Mouse (Mus musculus): ENCODE measurements around the gene Klk8. TPM values are rescaled to one million over a fixed set of nuclear protein-coding genes. Genes with fewer than 3 reads are reported as not detected.

Gene Klk8
- polyA plus RNA-seq, 1 experiment from 2014 or later: 10.1 TPM

DNA sequence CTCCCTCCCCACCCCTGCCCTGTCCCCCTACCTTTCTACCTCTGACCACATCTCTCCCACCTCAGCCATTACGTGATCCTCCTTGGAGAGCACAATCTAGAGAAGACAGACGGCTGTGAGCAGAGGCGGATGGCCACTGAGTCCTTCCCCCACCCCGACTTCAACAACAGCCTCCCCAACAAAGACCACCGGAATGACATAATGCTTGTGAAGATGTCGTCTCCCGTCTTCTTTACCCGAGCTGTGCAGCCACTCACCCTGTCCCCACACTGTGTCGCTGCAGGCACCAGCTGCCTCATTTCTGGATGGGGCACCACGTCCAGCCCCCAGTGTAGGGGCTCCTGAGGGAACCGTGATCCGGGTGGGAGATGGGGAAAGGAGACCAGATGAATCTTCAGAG lies 20.0 kb upstream of the Klk8 start:
- no peak overlapping the region for H3K4me3 ChIP-seq
- H3K27me3 ChIP-seq: no peaks in the 10 kb centered on the region; the same call in 1 of the 2 replicates
- H3K9me3 ChIP-seq (replicated peaks): no peaks in the 10 kb centered on the region
- H3K4me1 ChIP-seq: peaks cover 2% of the 10 kb centered on the region; the same call in 1 of the 2 replicates
- no peak overlapping the region for H3K27ac ChIP-seq
- no peak for ATAC-seq (ENCODE audit: low FRiP score)
- no peaks in the 10 kb centered on the region for H3K36me3 ChIP-seq
- WGBS: 90% methylated on average over 12 of the region's 12 CpGs
- H3K4me2 ChIP-seq (replicated peaks): no peak overlapping the region
- no peak overlapping the region for H3K9ac ChIP-seq

DNA sequence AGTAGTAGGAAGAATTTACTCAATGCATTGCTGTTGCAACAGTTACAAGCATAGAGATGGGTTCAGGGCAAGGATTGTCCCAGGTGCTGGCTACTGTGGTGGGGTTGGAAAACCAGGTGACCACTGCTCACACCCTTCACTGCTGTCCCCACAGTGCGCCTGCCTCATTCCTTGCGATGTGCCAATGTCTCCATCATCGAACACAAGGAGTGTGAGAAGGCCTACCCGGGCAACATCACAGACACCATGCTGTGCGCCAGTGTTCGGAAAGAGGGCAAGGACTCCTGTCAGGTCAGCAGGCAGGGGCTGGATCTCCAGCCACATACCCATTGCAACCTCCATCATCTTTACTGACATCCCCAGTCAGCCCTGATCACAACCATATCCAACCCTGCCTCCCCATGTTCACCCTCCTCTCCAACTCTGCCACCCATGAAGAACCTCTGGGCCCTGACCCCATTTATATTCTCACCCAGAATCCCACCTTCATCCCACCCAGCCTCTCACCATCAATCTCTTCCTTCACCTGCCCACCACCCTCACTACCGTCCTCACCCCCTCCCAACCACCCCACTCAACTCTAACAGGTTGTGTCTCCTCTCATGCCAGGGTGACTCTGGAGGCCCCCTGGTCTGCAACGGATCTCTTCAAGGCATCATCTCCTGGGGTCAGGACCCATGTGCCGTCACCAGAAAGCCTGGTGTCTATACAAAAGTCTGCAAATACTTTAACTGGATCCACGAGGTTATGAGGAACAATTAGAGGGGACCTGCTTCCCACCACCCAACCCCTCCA lies 19.0 kb upstream of the Klk8 start:
- WGBS: 90% methylated on average over 10 of the region's 10 CpGs
- no peak for ATAC-seq (ENCODE audit: low FRiP score)

DNA sequence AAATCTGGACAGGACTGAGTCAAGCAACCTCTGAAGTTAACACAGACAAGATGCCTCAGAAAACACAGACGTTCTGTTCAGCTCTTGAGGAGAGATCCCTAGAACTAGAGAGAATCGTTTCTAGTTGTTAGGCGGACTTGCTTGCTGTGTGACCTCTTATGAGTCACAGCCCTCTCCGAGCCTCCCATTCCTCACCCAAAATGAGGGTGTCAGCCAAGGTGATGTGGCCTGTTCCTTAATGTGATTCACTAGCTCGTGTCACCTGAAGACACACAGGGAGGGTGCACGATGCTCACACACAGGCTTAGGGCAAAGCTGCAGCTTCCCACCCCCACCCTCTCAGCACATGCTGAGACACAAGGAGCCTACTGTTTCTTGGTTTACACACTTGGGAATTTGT lies 17.1 kb upstream of the Klk8 start:
- H3K4me3 ChIP-seq: no peak overlapping the region
- H3K9ac ChIP-seq: no peak overlapping the region
- no peaks in the 10 kb centered on the region for H3K9me3 ChIP-seq (replicated peaks)
- H3K27ac ChIP-seq: no peak overlapping the region
- H3K4me1 ChIP-seq: peaks cover 7% of the 10 kb centered on the region
- peaks cover 13% of the 10 kb centered on the region for H3K27me3 ChIP-seq
- ATAC-seq (ENCODE audit: low FRiP score): no peak
- no peak overlapping the region for H3K4me2 ChIP-seq (replicated peaks)
- WGBS: 67% methylated on average over 6 of the region's 6 CpGs
- no peaks in the 10 kb centered on the region for H3K36me3 ChIP-seq

More for the DNA sequence above, 19.0 kb upstream of the Klk8 start:
- H3K36me3 ChIP-seq: no peaks in the 10 kb centered on the region
- H3K9ac ChIP-seq: no peak overlapping the region
- H3K27ac ChIP-seq: no peak overlapping the region
- H3K9me3 ChIP-seq (replicated peaks): no peaks in the 10 kb centered on the region
- H3K4me1 ChIP-seq: peaks cover 7% of the 10 kb centered on the region
- H3K4me3 ChIP-seq: no peak overlapping the region
- H3K27me3 ChIP-seq: peaks cover 5% of the 10 kb centered on the region
- no peak overlapping the region for H3K4me2 ChIP-seq (replicated peaks)

DNA sequence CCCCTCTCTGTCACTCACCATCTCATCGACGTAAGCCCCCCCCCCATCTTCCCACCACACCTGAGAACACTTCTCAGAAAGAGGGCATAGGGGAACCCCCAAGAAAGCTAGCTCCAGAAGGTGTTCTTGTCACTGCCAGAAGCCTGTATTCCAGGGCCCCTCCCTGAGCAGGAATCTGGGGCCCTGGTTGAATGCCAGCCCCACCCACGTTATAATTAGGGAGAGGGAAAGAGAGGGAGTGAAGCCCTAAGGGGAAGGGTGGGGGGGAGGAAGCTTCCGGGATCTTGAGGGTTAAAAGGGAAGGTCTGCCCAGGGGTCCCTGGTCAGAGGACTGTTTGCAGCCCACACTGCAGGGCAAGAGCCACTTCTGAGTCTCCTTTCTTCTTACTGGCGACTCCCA lies 16.6 kb upstream of the Klk8 start, which contains the start of gene Klk10:
Gene Klk10, plus strand, starts transcription at position 290 of the 400 bp plus-strand sequence.
- ATAC-seq (ENCODE audit: low FRiP score): no peak
- Histone ChIP-seq H3K36me3 (no peaks in the 10 kb centered on the region), H3K9me3 (replicated peaks) (no peaks in the 10 kb centered on the region), H3K4me2 (replicated peaks) (no peak within 1 kb of the TSS), H3K9ac (no peak within 1 kb of the TSS), H3K27ac (no peak within 1 kb of the TSS), H3K4me1 (peaks cover 7% of the 10 kb centered on the region), H3K4me3 (no peak within 1 kb of the TSS), H3K27me3 (peaks cover 13% of the 10 kb centered on the region)
- 58% methylated on average over 5 of the region's 5 CpGs for WGBS

DNA sequence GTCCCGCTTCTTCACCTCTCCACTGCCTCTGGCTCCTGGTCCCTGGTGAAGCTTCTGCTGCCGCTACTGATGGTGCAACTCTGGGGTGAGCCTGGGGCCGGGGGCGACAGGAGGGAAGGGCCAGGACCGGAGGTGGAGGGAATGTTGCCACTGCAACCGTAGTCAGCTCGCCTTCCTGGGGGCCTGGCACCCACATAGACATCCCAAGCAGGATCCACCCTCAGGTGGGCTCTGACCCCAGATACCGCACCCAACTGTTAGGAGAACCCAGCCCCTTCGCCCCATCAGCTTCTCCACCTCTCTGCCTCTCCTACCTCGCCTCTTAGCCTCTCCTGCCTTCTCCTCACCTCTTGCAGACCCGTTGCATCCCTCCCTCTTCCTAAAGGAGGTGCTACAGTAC lies 15.8 kb upstream of the Klk8 start:
- Histone ChIP-seq H3K4me3 (no peak overlapping the region), H3K27ac (no peak overlapping the region), H3K9ac (no peak overlapping the region), H3K9me3 (replicated peaks) (no peaks in the 10 kb centered on the region), H3K36me3 (no peaks in the 10 kb centered on the region), H3K27me3 (peaks cover 13% of the 10 kb centered on the region), H3K4me1 (peaks cover 7% of the 10 kb centered on the region), H3K4me2 (replicated peaks) (no peak overlapping the region)
- 86% methylated on average over 11 of the region's 11 CpGs for WGBS
- no peak for ATAC-seq (ENCODE audit: low FRiP score)

DNA sequence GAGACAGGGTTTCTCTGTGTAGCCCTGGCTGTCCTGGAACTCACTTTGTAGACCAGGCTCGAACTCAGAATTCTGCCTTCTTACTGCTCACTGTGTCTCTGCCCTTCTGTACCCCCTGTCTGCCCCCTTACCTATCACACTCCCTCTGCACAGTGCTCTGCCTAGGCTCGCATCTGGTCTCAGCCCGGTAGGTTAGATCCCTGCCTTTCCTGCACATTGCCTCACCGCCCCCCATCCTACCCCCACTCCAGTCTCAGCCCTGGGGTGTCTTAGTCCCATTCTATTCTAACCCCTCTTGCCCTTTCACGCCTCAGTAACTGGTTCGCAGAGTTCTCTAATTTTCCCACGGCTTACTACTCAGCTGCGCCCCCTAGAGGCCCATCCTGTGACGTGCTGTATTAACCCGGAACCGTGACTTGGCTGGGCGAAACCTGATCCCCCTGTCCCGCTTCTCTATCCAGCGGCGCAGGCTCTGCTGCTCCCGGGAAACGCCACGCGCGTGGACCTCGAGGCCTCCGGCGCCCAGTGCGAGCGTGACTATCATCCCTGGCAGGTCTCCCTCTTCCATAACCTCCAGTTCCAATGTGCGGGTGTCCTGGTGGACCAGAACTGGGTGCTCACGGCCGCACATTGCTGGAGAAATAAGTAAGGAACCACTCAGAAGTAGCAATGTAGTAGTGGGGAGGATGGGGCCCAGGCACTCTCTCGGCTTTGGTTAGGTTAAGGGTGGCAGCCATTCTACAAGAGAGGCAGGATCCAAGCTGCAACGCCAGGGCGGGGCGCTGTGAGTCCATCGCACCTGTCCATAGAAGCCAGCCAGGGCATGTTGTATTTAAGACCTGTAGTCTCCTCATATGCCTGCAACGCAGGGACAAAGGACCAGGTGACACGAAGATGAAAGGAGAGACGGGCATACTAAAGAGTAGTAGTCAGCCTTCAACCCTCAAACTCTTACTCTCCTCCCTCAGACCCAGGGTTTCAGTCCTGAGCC lies 14.8 kb upstream of the Klk8 start:
- Histone ChIP-seq H3K36me3 (no peaks in the 10 kb centered on the region), H3K9ac (peak overlapping the region; percentile 56; the same call in 1 of the 2 replicates), H3K27ac (no peak overlapping the region), H3K4me1 (peaks cover 7% of the 10 kb centered on the region), H3K4me3 (peak overlapping the region; percentile 27), H3K9me3 (replicated peaks) (no peaks in the 10 kb centered on the region), H3K27me3 (peaks cover 13% of the 10 kb centered on the region), H3K4me2 (replicated peaks) (peak overlapping the region; percentile 68)
- 9% methylated on average over 36 of the region's 36 CpGs for WGBS
- ATAC-seq (ENCODE audit: low FRiP score): peak; percentile 77

DNA sequence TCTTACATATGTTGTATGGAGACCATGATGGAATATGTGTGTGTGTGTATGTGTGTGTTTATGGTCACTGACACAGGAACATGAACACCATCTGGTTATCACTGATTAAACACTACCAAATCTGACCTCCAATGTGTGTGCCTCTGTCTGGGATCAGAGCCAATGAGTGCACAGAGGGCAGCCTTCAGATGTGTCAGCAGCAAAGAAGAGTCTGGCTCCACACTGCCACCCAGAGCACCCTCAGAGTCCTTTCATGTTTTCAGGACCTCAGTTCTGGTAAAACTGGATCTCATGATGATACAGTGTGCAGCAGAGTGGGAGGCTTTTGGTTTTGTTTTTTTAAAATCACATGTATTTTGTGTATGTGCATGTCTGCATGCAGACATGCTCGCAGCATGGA lies 12.1 kb upstream of the Klk8 start:
- WGBS: 92% methylated on average over 1 of the region's 1 CpGs
- Histone ChIP-seq H3K4me3 (no peak overlapping the region), H3K4me2 (replicated peaks) (no peak overlapping the region)

DNA sequence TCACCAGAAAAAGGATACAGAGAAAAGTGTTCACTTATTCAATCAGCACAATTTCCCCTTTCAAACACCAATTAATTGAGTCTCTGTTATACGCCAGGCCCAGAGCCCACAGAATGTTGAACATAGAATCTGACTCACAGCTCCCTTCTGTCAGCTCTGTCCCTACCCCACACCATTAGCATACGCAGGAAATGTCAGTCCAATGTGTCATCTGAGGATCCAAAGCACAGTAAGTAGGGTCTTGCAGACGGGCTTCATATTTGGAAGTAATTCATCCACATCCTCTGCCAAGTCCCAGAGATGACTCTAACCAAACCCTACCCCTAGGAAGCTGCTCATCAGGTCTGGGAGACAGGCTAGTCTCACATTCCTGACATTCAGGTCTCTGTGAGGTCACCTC lies 9.3 kb upstream of the Klk8 start:
- Histone ChIP-seq H3K4me3 (no peak overlapping the region), H3K36me3 (no peaks in the 10 kb centered on the region), H3K27me3 (peaks cover 11% of the 10 kb centered on the region), H3K4me1 (no peaks in the 10 kb centered on the region), H3K9ac (no peak overlapping the region), H3K4me2 (replicated peaks) (no peak overlapping the region), H3K27ac (no peak overlapping the region), H3K9me3 (replicated peaks) (no peaks in the 10 kb centered on the region)
- 73% methylated on average over 3 of the region's 3 CpGs for WGBS
- ATAC-seq (ENCODE audit: low FRiP score): no peak

More for the DNA sequence above, 12.1 kb upstream of the Klk8 start:
- Histone ChIP-seq H3K9ac (no peak overlapping the region), H3K36me3 (no peaks in the 10 kb centered on the region), H3K27ac (no peak overlapping the region), H3K9me3 (replicated peaks) (no peaks in the 10 kb centered on the region), H3K27me3 (peaks cover 13% of the 10 kb centered on the region), H3K4me1 (peaks cover 7% of the 10 kb centered on the region)
- ATAC-seq (ENCODE audit: low FRiP score): no peak

DNA sequence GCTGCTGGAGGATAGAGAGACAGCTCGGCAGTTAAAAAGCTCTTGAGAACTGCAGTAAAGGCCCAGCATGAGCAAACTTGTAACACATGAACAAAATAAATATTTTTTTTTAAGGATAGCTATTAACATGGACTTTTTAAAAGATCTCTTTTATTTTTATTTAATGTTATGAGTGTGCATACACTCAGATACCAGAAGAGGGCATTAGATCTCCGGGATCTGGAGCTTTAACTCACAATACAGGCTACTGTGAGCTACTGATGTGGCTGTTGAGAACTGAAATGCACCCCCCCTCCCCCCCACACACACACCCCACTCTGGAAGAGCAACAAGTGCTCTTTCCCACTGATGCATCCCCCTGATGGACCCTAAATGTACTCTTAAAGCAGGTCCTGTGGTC lies 8.1 kb upstream of the Klk8 start:
- H3K27me3 ChIP-seq: 0 out of 2 replicates have a peak, but pooled peaks cover under 1% of the 10 kb centered on the region
- H3K36me3 ChIP-seq: no peaks in the 10 kb centered on the region
- no peak overlapping the region for H3K4me2 ChIP-seq (replicated peaks)
- no peaks in the 10 kb centered on the region for H3K4me1 ChIP-seq
- 69% methylated on average over 2 of the region's 2 CpGs for WGBS
- H3K4me3 ChIP-seq: no peak overlapping the region
- no peak for ATAC-seq (ENCODE audit: low FRiP score)
- no peak overlapping the region for H3K27ac ChIP-seq
- H3K9me3 ChIP-seq (replicated peaks): no peaks in the 10 kb centered on the region
- no peak overlapping the region for H3K9ac ChIP-seq

DNA sequence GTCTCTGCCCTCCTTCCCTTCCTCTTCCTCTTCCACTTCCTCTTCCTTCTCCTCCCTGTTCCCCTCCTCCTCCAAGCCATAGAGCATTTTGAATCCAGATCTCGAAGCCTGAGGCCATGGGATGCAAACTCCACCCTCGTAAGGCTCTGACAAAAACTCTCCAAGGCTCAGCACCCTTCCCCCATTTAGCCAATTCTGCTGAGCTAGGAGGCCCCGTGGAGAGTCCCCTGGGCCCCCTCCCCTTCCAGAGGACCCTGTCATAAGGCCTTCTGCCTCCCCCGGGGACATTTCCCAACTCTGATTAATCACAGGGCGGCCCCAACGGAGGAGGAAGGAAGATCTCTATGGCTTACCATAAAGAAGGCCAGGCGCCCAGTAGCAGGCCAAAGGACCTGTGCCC lies 5.8 kb upstream of the Klk8 start, which contains the start of gene Klk9:
Gene Klk9, plus strand, starts transcription at position 301 of the 400 bp plus-strand sequence.
- Histone ChIP-seq H3K4me2 (replicated peaks) (no peak within 1 kb of the TSS), H3K4me1 (0 out of 2 replicates have a peak, but pooled peaks cover 4% of the 10 kb centered on the region), H3K27ac (no peak within 1 kb of the TSS), H3K9ac (no peak within 1 kb of the TSS), H3K4me3 (no peak within 1 kb of the TSS), H3K36me3 (no peaks in the 10 kb centered on the region), H3K9me3 (replicated peaks) (no peaks in the 10 kb centered on the region), H3K27me3 (peaks cover 16% of the 10 kb centered on the region)
- 70% methylated on average over 7 of the region's 7 CpGs for WGBS
- ATAC-seq (ENCODE audit: low FRiP score): no peak

DNA sequence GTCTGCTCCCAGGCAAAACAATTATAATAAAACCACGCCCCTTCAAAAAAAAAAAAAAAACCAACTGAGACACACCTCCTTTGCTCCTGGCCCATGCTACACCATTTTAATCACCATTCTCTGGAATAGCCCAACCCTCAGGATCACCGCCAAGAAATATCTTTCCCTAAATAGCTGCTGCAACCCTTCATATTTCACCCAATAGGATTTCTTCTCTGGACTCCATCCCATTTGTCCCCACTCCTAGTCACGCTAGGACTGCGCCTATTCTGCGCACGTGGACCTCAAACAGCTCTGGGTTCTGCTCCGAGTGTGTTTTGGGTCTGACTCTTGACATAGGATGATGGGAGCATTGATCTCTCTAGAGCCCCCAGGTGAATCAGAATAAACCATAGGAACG lies 1.0 kb upstream of the Klk8 start:
- H3K4me2 ChIP-seq (replicated peaks): peak overlapping the region; percentile 59
- H3K27me3 ChIP-seq: peaks cover 40% of the 10 kb centered on the region
- 8% methylated on average over 8 of the region's 8 CpGs for WGBS
- H3K4me1 ChIP-seq: 0 out of 2 replicates have a peak, but pooled peaks cover 9% of the 10 kb centered on the region
- no peak for ATAC-seq (ENCODE audit: low FRiP score)
- H3K4me3 ChIP-seq: peak overlapping the region; percentile 36; the same call in 1 of the 2 replicates
- no peak overlapping the region for H3K27ac ChIP-seq
- H3K36me3 ChIP-seq: no peaks in the 10 kb centered on the region
- H3K9me3 ChIP-seq (replicated peaks): no peaks in the 10 kb centered on the region
- no peak overlapping the region for H3K9ac ChIP-seq

DNA sequence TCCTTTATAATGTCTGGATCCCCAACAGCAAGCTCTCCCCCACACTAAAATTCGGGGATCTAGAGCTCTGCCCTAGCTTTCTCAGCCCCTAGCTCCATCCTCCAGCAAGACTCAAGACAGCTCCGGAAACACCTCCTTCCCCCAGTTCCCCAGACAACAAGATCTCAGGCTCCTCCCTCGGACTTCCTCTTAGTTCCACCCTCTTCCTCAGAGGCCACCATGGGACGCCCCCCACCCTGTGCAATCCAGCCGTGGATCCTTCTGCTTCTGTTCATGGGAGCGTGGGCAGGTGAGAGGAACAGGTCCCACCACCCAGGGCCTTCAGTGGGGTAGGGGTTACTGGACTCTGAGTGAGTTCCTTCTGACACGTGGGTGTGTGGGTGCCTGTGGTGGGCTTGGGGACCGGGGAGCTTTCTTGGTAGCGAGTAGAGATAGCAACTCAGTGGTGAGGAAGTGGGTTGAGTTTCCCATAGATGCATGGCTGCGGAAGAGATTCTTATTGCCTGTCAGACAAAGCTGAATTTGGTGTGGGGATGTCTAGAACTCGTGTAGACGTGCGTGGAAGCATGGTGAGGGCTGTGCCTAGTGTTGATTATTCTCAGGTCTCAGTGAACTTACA lies 576 bp downstream of the Klk8 start:
- ATAC-seq (ENCODE audit: low FRiP score): no peak
- Histone ChIP-seq H3K9ac (no peak overlapping the region), H3K27me3 (peaks cover 40% of the 10 kb centered on the region), H3K4me2 (replicated peaks) (peak overlapping the region; percentile 59), H3K4me1 (0 out of 2 replicates have a peak, but pooled peaks cover 9% of the 10 kb centered on the region), H3K27ac (no peak overlapping the region), H3K4me3 (peak overlapping the region; percentile 36), H3K9me3 (replicated peaks) (no peaks in the 10 kb centered on the region), H3K36me3 (no peaks in the 10 kb centered on the region)
- WGBS: 44% methylated on average over 13 of the region's 13 CpGs

Measured in hindbrain, embryonic 12.5 days (tissue).